Mouse (Mus musculus): ENCODE measurements around the gene Gm2237. TPM values are rescaled to one million over a fixed set of nuclear protein-coding genes. Genes with fewer than 3 reads are reported as not detected.
"Not testable (repeated sequence)": the region's sequence is repeated elsewhere in the genome, so short reads cannot be mapped to it uniquely, and the experiment has no call there.

The Gm2237 gene
- total RNA-seq (2017): 0.39 to 0.86 TPM in 2 of 3 replicates, not detected in the other

- ATAC-seq (replicated peaks; ENCODE audit: insufficient number of reproducible peaks, low FRiP score, low TSS enrichment, poor library complexity, severe bottlenecking): not testable (repeated sequence)
Measured at GRCm38 (mm10) chr14:19584804-19585667, at the start of gene Gm2237. Gene Gm2237, minus strand, starts transcription at chr14:19585135.

- not testable (repeated sequence) for ATAC-seq (replicated peaks; ENCODE audit: insufficient number of reproducible peaks, low FRiP score, low TSS enrichment, poor library complexity, severe bottlenecking)
Measured at GRCm38 (mm10) chr14:19602481-19602880, 17.5 kb upstream of the Gm2237 start, which contains the start of gene Gm5458. Gene Gm5458, minus strand, starts transcription at chr14:19602581.

- ATAC-seq (replicated peaks; ENCODE audit: insufficient number of reproducible peaks, low FRiP score, low TSS enrichment, poor library complexity, severe bottlenecking): not testable (repeated sequence)
Measured at GRCm38 (mm10) chr14:19549863-19550262, 35.1 kb downstream of the Gm2237 start, which contains the start of gene Gm2244. Gene Gm2244, minus strand, starts transcription at chr14:19549963.

Other genes starting within 250 kb of the Gm2237 start
- 95.4 to 279 TPM (median 191 TPM) in 3 replicates for gene Gm21738, start 166.2 kb downstream of the Gm2237 start, total RNA-seq (2017)
- not detected in 3 replicates for gene Gm2244, start 35.2 kb downstream of the Gm2237 start, total RNA-seq (2017)
- gene Gm5458, start 17.4 kb upstream of the Gm2237 start, total RNA-seq (2017): not detected in 3 replicates
- gene Nid2, start 166.1 kb upstream of the Gm2237 start, total RNA-seq (2017): 0.95 to 5.1 TPM (median 3.5 TPM) in 3 replicates
- gene Rtraf, start 238.7 kb upstream of the Gm2237 start, total RNA-seq (2017): 88.9 to 123 TPM (median 101 TPM) in 3 replicates

Measured in monocyte, adult 5-6 weeks (primary cell).